Mouse (Mus musculus) midbrain, embryonic 14.5 days (tissue): ENCODE results near the gene Timm8a2. TPM values are rescaled to one million over a fixed set of nuclear protein-coding genes. Genes with fewer than 3 reads are reported as not detected.

ENCODE experiments used
- ATAC-seq: fragments of 200-750 bp; cut with Nextera tagmentation; 2 replicates; pipeline ENCODE4 v1.8.0; 2017; ENCODE audit warnings: moderate number of reproducible peaks, moderate library complexity; ENCODE audit not compliant: low FRiP score, low TSS enrichment
- DNase-seq: peaks from one replicate; pipeline ENCODE4 v3.0.0-alpha.2; 2015
- H3K27ac ChIP-seq: fragments of 300-500 bp; sonication (generic); replicated peaks from 2 replicates; pipeline ENCODE4 v1.5.1; 2014; ENCODE audit warnings: mild to moderate bottlenecking, low read depth, low read length, moderate library complexity
- H3K27me3 ChIP-seq: fragments of 300-500 bp; sonication (generic); 2 replicates; pipeline ENCODE4 v1.6.1; 2014; ENCODE audit warnings: low read length, control low read depth, mixed read lengths; ENCODE audit not compliant: control insufficient read depth, insufficient read depth
- H3K36me3 ChIP-seq: fragments of 300-500 bp; sonication (generic); 2 replicates; pipeline ENCODE4 v1.6.1; 2014; ENCODE audit warnings: low read length, control low read depth; ENCODE audit not compliant: control insufficient read depth, insufficient read depth
- H3K4me1 ChIP-seq: fragments of 300-500 bp; sonication (generic); 2 replicates; pipeline ENCODE4 v1.6.1; 2014; ENCODE audit warnings: mild to moderate bottlenecking, antibody characterized with exemption, low read length, control low read depth; ENCODE audit not compliant: control insufficient read depth, insufficient read depth
- H3K4me2 ChIP-seq: fragments of 300-500 bp; sonication (generic); 2 replicates; pipeline ENCODE4 v1.6.1; 2014; ENCODE audit warnings: mild to moderate bottlenecking, low read length, moderate library complexity
- H3K4me3 ChIP-seq: fragments of 300-500 bp; sonication (generic); replicated peaks from 2 replicates; pipeline ENCODE4 v1.5.1; 2014; ENCODE audit warnings: low read depth, low read length
- H3K9ac ChIP-seq: fragments of 300-500 bp; sonication (generic); replicated peaks from 2 replicates; pipeline ENCODE4 v1.6.1; 2014; ENCODE audit warnings: mild to moderate bottlenecking, low read length, moderate library complexity
- H3K9me3 ChIP-seq: fragments of 300-500 bp; sonication (generic); 2 replicates; pipeline ENCODE4 v1.6.1; 2016; ENCODE audit warnings: low read length, control low read depth, mixed read lengths; ENCODE audit not compliant: control insufficient read depth
- WGBS: fragments of 180-500 bp; shearing (Covaris S2); extraction: QIAGEN DNeasy Blood & Tissue Kit; methylation state at CpG from one replicate; pipeline ENCODE4 v1.1.7; 2014; 5-methylcytosine and 5-hydroxymethylcytosine counted together
- polyA plus RNA-seq: library from polyadenylated mRNA; unstranded; fragments of >200 nt; fragmentation: Nextera tagmentation; extraction: Ambion mirVana; gene quantifications from 2 replicates; pipeline ENCODE4 v1.2.1, GENCODE M21; 2014

Timm8a2 gene
- polyA plus RNA-seq, 1 experiment from 2014 or later: not detected

GRCm38 (mm10) chr14:122017958-122018357, 16.5 kb upstream of the Timm8a2 start:
- Histone ChIP-seq H3K27me3 (no peaks in the 10 kb centered on the region), H3K4me2 (no peak overlapping the region), H3K4me1 (no peaks in the 10 kb centered on the region), H3K27ac (no peak overlapping the region), H3K4me3 (no peak overlapping the region), H3K9me3 (no peaks in the 10 kb centered on the region), H3K9ac (no peak overlapping the region), H3K36me3 (peaks cover 27% of the 10 kb centered on the region)
- WGBS: 88% methylated on average over 2 of the region's 2 CpGs
- DNase-seq: no peak
- ATAC-seq: no peak

GRCm38 (mm10) chr14:122019389-122019788, 15.1 kb upstream of the Timm8a2 start:
- ATAC-seq: no peak
- WGBS: 94% methylated on average over 2 of the region's 2 CpGs
- Histone ChIP-seq H3K36me3 (peaks cover 30% of the 10 kb centered on the region), H3K4me1 (no peaks in the 10 kb centered on the region), H3K27me3 (no peaks in the 10 kb centered on the region), H3K9ac (no peak overlapping the region), H3K9me3 (no peaks in the 10 kb centered on the region), H3K27ac (no peak overlapping the region), H3K4me3 (no peak overlapping the region), H3K4me2 (no peak overlapping the region)
- DNase-seq: no peak

GRCm38 (mm10) chr14:122020567-122020966, 13.9 kb upstream of the Timm8a2 start:
- H3K27ac ChIP-seq: no peak overlapping the region
- no peak overlapping the region for H3K4me3 ChIP-seq
- WGBS: 95% methylated on average over 6 of the region's 6 CpGs
- H3K4me1 ChIP-seq: no peaks in the 10 kb centered on the region
- no peaks in the 10 kb centered on the region for H3K9me3 ChIP-seq
- no peak for ATAC-seq
- no peak overlapping the region for H3K4me2 ChIP-seq
- H3K36me3 ChIP-seq: peaks cover 26% of the 10 kb centered on the region
- DNase-seq: no peak
- no peak overlapping the region for H3K9ac ChIP-seq
- H3K27me3 ChIP-seq: no peaks in the 10 kb centered on the region

GRCm38 (mm10) chr14:122023054-122023453, 11.4 kb upstream of the Timm8a2 start:
- Histone ChIP-seq H3K27ac (no peak overlapping the region), H3K36me3 (peaks cover 25% of the 10 kb centered on the region), H3K9me3 (no peaks in the 10 kb centered on the region), H3K4me3 (no peak overlapping the region), H3K9ac (no peak overlapping the region), H3K27me3 (no peaks in the 10 kb centered on the region), H3K4me2 (no peak overlapping the region), H3K4me1 (no peaks in the 10 kb centered on the region)
- DNase-seq (no peak), ATAC-seq (no peak)
- 90% methylated on average over 1 of the region's 1 CpGs for WGBS

- no peaks in the 10 kb centered on the region for H3K4me1 ChIP-seq
- peaks cover 25% of the 10 kb centered on the region for H3K36me3 ChIP-seq
- ATAC-seq (no peak), DNase-seq (no peak)
- H3K4me2 ChIP-seq: no peak overlapping the region
- H3K27me3 ChIP-seq: no peaks in the 10 kb centered on the region
- no peak overlapping the region for H3K4me3 ChIP-seq
- H3K9me3 ChIP-seq: no peaks in the 10 kb centered on the region
- H3K27ac ChIP-seq: no peak overlapping the region
- H3K9ac ChIP-seq: no peak overlapping the region
Measured at GRCm38 (mm10) chr14:122023928-122024327, 10.5 kb upstream of the Timm8a2 start.

- Histone ChIP-seq H3K27me3 (no peaks in the 10 kb centered on the region), H3K4me1 (no peaks in the 10 kb centered on the region), H3K4me2 (no peak overlapping the region), H3K27ac (no peak overlapping the region), H3K4me3 (no peak overlapping the region), H3K9ac (no peak overlapping the region), H3K36me3 (no peaks in the 10 kb centered on the region), H3K9me3 (no peaks in the 10 kb centered on the region)
- 93% methylated on average over 11 of the region's 11 CpGs for WGBS
- DNase-seq (no peak), ATAC-seq (no peak)
Measured at GRCm38 (mm10) chr14:122028926-122029745, 5.3 kb upstream of the Timm8a2 start.

- Histone ChIP-seq H3K9ac (no peak overlapping the region), H3K9me3 (no peaks in the 10 kb centered on the region), H3K27ac (no peak overlapping the region), H3K4me3 (no peak overlapping the region), H3K27me3 (no peaks in the 10 kb centered on the region), H3K4me1 (no peaks in the 10 kb centered on the region), H3K4me2 (no peak overlapping the region), H3K36me3 (no peaks in the 10 kb centered on the region)
- ATAC-seq: no peak
- WGBS: 93% methylated on average over 4 of the region's 4 CpGs
- no peak for DNase-seq
Measured at GRCm38 (mm10) chr14:122029851-122030250, 4.6 kb upstream of the Timm8a2 start.

- DNase-seq (no peak), ATAC-seq (no peak)
- no peaks in the 10 kb centered on the region for H3K4me1 ChIP-seq
- no peaks in the 10 kb centered on the region for H3K27me3 ChIP-seq
- no peaks in the 10 kb centered on the region; the same call in 1 of the 2 replicates for H3K9me3 ChIP-seq
- H3K36me3 ChIP-seq: no peaks in the 10 kb centered on the region
- H3K9ac ChIP-seq: no peak overlapping the region
- no peak overlapping the region for H3K4me3 ChIP-seq
- 93% methylated on average over 2 of the region's 2 CpGs for WGBS
- no peak overlapping the region for H3K4me2 ChIP-seq
- no peak overlapping the region for H3K27ac ChIP-seq
Measured at GRCm38 (mm10) chr14:122032045-122032444, 2.4 kb upstream of the Timm8a2 start.

- DNase-seq (no peak), ATAC-seq (no peak)
- Histone ChIP-seq H3K4me3 (no peak overlapping the region), H3K27me3 (no peaks in the 10 kb centered on the region), H3K4me2 (no peak overlapping the region), H3K27ac (no peak overlapping the region), H3K9ac (no peak overlapping the region), H3K4me1 (no peaks in the 10 kb centered on the region), H3K9me3 (no peaks in the 10 kb centered on the region; the same call in 1 of the 2 replicates), H3K36me3 (no peaks in the 10 kb centered on the region)
- 95% methylated on average over 1 of the region's 1 CpGs for WGBS
Measured at GRCm38 (mm10) chr14:122035181-122035580, 707 bp downstream of the Timm8a2 start.
